ENCODE assay signal across 21 mouse cellular contexts in genomic region chr7:139407966-139408365, GRCm38 (mm10). TPM values are rescaled to one million over a fixed set of nuclear protein-coding genes. Genes with fewer than 3 reads are reported as not detected.
A peak's percentile ranks its signal among the peaks of the same experiment; 100 is the strongest.
DNase-seq lines count a peak whose midpoint lies in the region; TF ChIP-seq lines count a peak whose summit lies in the region.
"Had no signal": no experiment of that assay in that cellular context is flagged by ENCODE, and none has a peak within 500 bp of the region (broad histone marks: within the 10 kb centered on the region; RNA-seq: fewer than 3 reads in every experiment).

No protein-coding gene starts in this region.

- no peak for TF ChIP-seq POLR2A in thymus, adult 2 months (IDR thresholded peaks at IDR 0.05; ENCODE audit: control insufficient read depth, extremely low read depth, insufficient read depth, low read length, poor library complexity)
- TF ChIP-seq POLR2A in lung, adult 2 months (IDR thresholded peaks at IDR 0.05; ENCODE audit: borderline replicate concordance, extremely low read depth, low read depth, low read length) = no peak

- TF ChIP-seq CTCF in thymus, adult 2 months (IDR thresholded peaks at IDR 0.05; ENCODE audit: borderline replicate concordance, control insufficient read depth, extremely low read depth, insufficient read depth, low read length, poor library complexity) = no peak
- no peak for TF ChIP-seq CTCF in lung, adult 2 months (IDR thresholded peaks at IDR 0.05; ENCODE audit: insufficient read depth, low read length)

- H3K36me3 ChIP-seq in thymus, adult 2 months (ENCODE audit: control insufficient read depth, insufficient read depth, low read length) = no peaks in the 10 kb centered on the region
- H3K36me3 ChIP-seq: forebrain, embryonic 12.5 days; heart, embryonic 15.5 days; hindbrain, embryonic 15.5 days; intestine, embryonic 15.5 days; midbrain, embryonic 12.5 days had no signal

- intact Hi-C loops in gastrocnemius, postnatal 14 days (cut with DNase I; ENCODE audit: low total_unique reads) = no loop called here

- no peak overlapping the region for H3K27ac ChIP-seq in thymus, adult 2 months (ENCODE audit: control insufficient read depth, insufficient read depth, low read length)
- H3K27ac ChIP-seq: embryonic facial prominence, embryonic 10.5 days; forebrain, embryonic 12.5 days; heart, embryonic 15.5 days; hindbrain, embryonic 15.5 days; intestine, embryonic 15.5 days; left cerebral cortex, adult 2 months; midbrain, embryonic 12.5 days had no signal

- H3K27me3 ChIP-seq in thymus, adult 2 months (ENCODE audit: control insufficient read depth, insufficient read depth, low read length) = no peaks in the 10 kb centered on the region
- H3K27me3 ChIP-seq: forebrain, embryonic 12.5 days; heart, embryonic 15.5 days; hindbrain, embryonic 15.5 days; intestine, embryonic 15.5 days; midbrain, embryonic 12.5 days had no signal

- H3K4me1 ChIP-seq in thymus, adult 2 months (replicated peaks; ENCODE audit: control insufficient read depth, insufficient read depth, low read length) = peaks cover 11% of the 10 kb centered on the region
- H3K4me1 ChIP-seq in lung, adult 2 months (ENCODE audit: control insufficient read depth, insufficient read depth, low read length) = peaks cover 46% of the 10 kb centered on the region
- H3K4me1 ChIP-seq: forebrain, embryonic 12.5 days; hindbrain, embryonic 15.5 days; midbrain, embryonic 12.5 days had no signal

- DNase-seq in brain, adult 2 months (ENCODE audit: low read depth, low spot score) = peak; percentile 96
- DNase-seq in cerebellum, adult 11 months = peak; percentile 73
- DNase-seq in cerebellum, postnatal 10 days = peak; percentile 83 to 85
- peak; percentile 64 for DNase-seq in gastrocnemius, postnatal 14 days
- DNase-seq in thymus, adult 2 months = no peak
- DNase-seq in lung, postnatal 10 days = no peak
- no peak for DNase-seq in lung, adult 2 months
- DNase-seq: adrenal gland, adult 2 months; heart, postnatal 4 days; kidney, adult 9 months; kidney, postnatal 25 days; lung, adult 18-20 months; lung, postnatal 36 days; right cerebral cortex, postnatal 25 days had no signal

- H3K4me3 ChIP-seq in thymus, adult 2 months (ENCODE audit: control insufficient read depth, insufficient read depth, low read length) = no peak overlapping the region
- H3K4me3 ChIP-seq in lung, adult 2 months (replicated peaks; ENCODE audit: extremely low read depth, low read depth, low read length) = no peak overlapping the region
- H3K4me3 ChIP-seq: embryonic facial prominence, embryonic 10.5 days; forebrain, embryonic 12.5 days; heart, embryonic 15.5 days; hindbrain, embryonic 15.5 days; intestine, embryonic 15.5 days; left cerebral cortex, adult 2 months; midbrain, embryonic 12.5 days had no signal

RNA-seq across cellular contexts. Expression of gene Inpp5a, which starts 19.1 kb away (rescaled TPM):
- 10 to 100 TPM; 36.5 to 39.8 TPM for total RNA-seq in gastrocnemius, postnatal 14 days (2021)
- polyA plus RNA-seq in thymus, adult 2 months (2012; rRNA removed) = 15.8 and 17.9 TPM in 2 replicates
- polyA plus RNA-seq in lung, adult 2 months (2012; rRNA removed) = 52.1 and 61.0 TPM in 2 replicates

Comparison
In these comparisons a context has a peak if more than half of its experiments do, and no peak if none do; other contexts are left out.
1. DNase-seq: peak in brain, adult 2 months (single experiment), cerebellum, adult 11 months (single experiment), cerebellum, postnatal 10 days (2 of 2) and gastrocnemius, postnatal 14 days (single experiment); none in thymus, adult 2 months (single experiment), lung, postnatal 10 days (single experiment) and lung, adult 2 months (single experiment).